Mouse (Mus musculus) thymus, adult 2 months (tissue): ENCODE data around the gene Mn1.

Source experiments
- CTCF ChIP-seq: fragments of 200-500 bp; IDR thresholded peaks from 2 replicates; pipeline ENCODE4 v1.5.1; 2012; ENCODE audit warnings: mild to moderate bottlenecking, control low read depth, low read length, moderate library complexity, borderline replicate concordance; ENCODE audit not compliant: control insufficient read depth, poor library complexity, insufficient read depth; ENCODE audit errors: extremely low read depth
- POLR2A ChIP-seq: fragments of 200-500 bp; IDR thresholded peaks from 2 replicates; pipeline ENCODE4 v1.6.1; 2012; ENCODE audit warnings: mild to moderate bottlenecking, low read length, control low read depth, moderate library complexity; ENCODE audit not compliant: control insufficient read depth, poor library complexity, insufficient read depth; ENCODE audit errors: extremely low read depth

DNA sequence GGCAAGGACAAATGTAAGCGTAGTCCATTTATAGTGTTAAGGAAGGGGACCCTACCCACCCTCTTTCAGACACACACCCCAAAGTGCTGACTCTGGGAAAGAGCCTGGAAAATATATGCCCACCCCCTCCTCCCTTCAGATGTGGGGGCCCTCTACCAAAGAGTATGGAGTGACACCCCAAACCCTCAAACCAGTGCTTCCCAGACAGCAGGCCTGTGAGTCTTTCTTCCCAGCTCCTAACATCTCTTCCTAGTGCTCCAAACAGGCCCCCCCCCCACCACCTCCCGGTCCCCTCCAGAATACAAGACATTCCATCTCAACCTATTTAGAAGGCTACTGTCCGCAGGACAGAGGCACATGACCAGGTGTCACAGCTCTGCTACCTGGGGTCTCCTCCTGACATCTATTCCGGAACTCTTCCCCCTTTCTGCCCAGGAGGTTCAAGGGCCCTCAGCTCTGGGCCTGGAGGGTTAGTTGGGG, 2.4 kb upstream of the Mn1 start:
- TF ChIP-seq CTCF (no peak), POLR2A (no peak)
